ENCODE assay signal across 9 mouse cellular contexts in the genomic region with DNA sequence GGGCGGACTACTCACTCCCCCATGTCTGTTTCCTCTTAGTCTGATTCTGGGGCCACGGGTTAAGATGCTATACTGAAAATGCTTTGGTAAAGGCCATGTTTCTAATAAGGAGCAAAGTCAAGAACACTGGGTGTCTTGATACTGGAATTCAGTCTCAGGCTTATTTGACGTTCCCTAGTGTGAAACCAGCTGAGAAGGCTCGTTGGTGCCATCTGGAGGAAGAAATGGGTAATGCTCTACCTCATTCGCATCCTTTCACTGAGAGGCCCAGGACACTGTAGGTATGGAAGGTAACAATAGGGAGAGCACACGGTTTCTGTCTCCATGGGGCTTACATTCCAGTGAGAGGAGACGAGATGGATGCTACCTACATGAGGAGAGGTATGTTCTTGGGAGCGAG. TPM values are rescaled to one million over a fixed set of nuclear protein-coding genes. Genes with fewer than 3 reads are reported as not detected.
DNase-seq lines count a peak whose midpoint lies in the region; ATAC-seq and TF ChIP-seq lines count a peak whose summit lies in the region.
"Had no signal": no experiment of that assay in that cellular context is flagged by ENCODE, and none has a peak within 500 bp of the region (broad histone marks: within the 10 kb centered on the region; RNA-seq: fewer than 3 reads in every experiment).

No protein-coding gene starts in this region.

- no peak for TF ChIP-seq POLR2A in cortical plate, adult 2 months (IDR thresholded peaks at IDR 0.05; ENCODE audit: extremely low read depth, insufficient read depth, low read length)

- no peaks in the 10 kb centered on the region for H3K4me1 ChIP-seq in heart, embryonic 11.5 days (ENCODE audit: control insufficient read depth, insufficient read depth, low read length)
- H3K4me1 ChIP-seq in cortical plate, adult 2 months (ENCODE audit: control insufficient read depth, insufficient read depth, low read length), result no peaks in the 10 kb centered on the region; the same call in 1 of the 2 replicates
- H3K4me1 ChIP-seq: limb, embryonic 13.5 days had no signal

- H3K27me3 ChIP-seq in heart, embryonic 11.5 days (ENCODE audit: control insufficient read depth, insufficient read depth, low read length), result no peaks in the 10 kb centered on the region
- H3K27me3 ChIP-seq: limb, embryonic 13.5 days had no signal

- ATAC-seq in heart, embryonic 11.5 days (replicated peaks; ENCODE audit: insufficient number of reproducible peaks, low FRiP score, low TSS enrichment), result no peak

- H3K4me3 ChIP-seq in heart, embryonic 11.5 days (ENCODE audit: low read depth, low read length), result no peak overlapping the region
- no peak overlapping the region for H3K4me3 ChIP-seq in cortical plate, adult 2 months (ENCODE audit: insufficient read depth, low read length)
- H3K4me3 ChIP-seq: limb, embryonic 13.5 days had no signal

- no peak overlapping the region for H3K4me2 ChIP-seq in heart, embryonic 11.5 days
- H3K4me2 ChIP-seq: limb, embryonic 13.5 days had no signal

- peaks cover 5% of the 10 kb centered on the region; the same call in 1 of the 2 replicates for H3K36me3 ChIP-seq in heart, embryonic 11.5 days (ENCODE audit: control insufficient read depth, insufficient read depth, low read length)

- H3K9ac ChIP-seq in heart, embryonic 11.5 days (ENCODE audit: low read depth, low read length), result no peak overlapping the region

- WGBS in heart, embryonic 11.5 days (ENCODE audit: insufficient replicate concordance), result 28% methylated on average over 8 of the region's 8 CpGs
- 31% methylated on average over 8 of the region's 8 CpGs for WGBS in large intestine, adult 2 months

- peak; percentile 78 for DNase-seq in heart, adult 8-10 months (ENCODE audit: low spot score)
- DNase-seq in adipocyte (ENCODE audit: low spot score), result peak; percentile 76
- DNase-seq in gastrocnemius, postnatal 36 days, result peak; percentile 39 to 55
- peak; percentile 64 for DNase-seq in large intestine, adult 2 months (ENCODE audit: low read depth, low spot score)
- peak; percentile 81 for DNase-seq in lung, postnatal 10 days
- DNase-seq in right cerebral cortex, postnatal 10 days (ENCODE audit: low spot score in 2 of 2), result peak; percentile 75 to 83

- no peak overlapping the region for H3K27ac ChIP-seq in heart, embryonic 11.5 days (ENCODE audit: low read depth, low read length)
- no peak overlapping the region for H3K27ac ChIP-seq in cortical plate, adult 2 months (ENCODE audit: insufficient read depth, low read length)
- H3K27ac ChIP-seq: limb, embryonic 13.5 days had no signal

- intact Hi-C loops in gastrocnemius, postnatal 36 days (cut with DNase I), result loop anchor here (2.0 kb wide), 2 partner anchors 115 to 177 kb away; no protein-coding TSS in a partner anchor

- H3K9me3 ChIP-seq in heart, embryonic 11.5 days (replicated peaks; ENCODE audit: control insufficient read depth, low read length), result no peaks in the 10 kb centered on the region
- H3K9me3 ChIP-seq: limb, embryonic 13.5 days had no signal

- peak; percentile 96 for TF ChIP-seq CTCF in cortical plate, adult 2 months (IDR thresholded peaks at IDR 0.05; ENCODE audit: extremely low read depth, insufficient read depth, low read length)

RNA-seq across cellular contexts. Expression of gene Tmem54, which starts 19.3 kb away (rescaled TPM):
- total RNA-seq in heart, adult 8-10 months (2022), result not detected
- 0.30 and 0.66 TPM in 2 replicates for polyA plus RNA-seq in heart, embryonic 11.5 days (2014; fragmentation: Nextera tagmentation; extraction: Ambion mirVana)
- polyA plus RNA-seq in cortical plate, adult 2 months (2012; rRNA removed), result not detected in 2 replicates
- not detected for total RNA-seq in gastrocnemius, postnatal 36 days (2021)
- 753 and 829 TPM in 2 replicates for polyA plus RNA-seq in large intestine, adult 2 months (2012; rRNA removed)

RNA-seq across cellular contexts. Expression of gene Rnf19b, which starts 28.0 kb away (rescaled TPM):
- total RNA-seq in heart, adult 8-10 months (2022), result 10 to 100 TPM; 26.0 to 30.0 (median 27.7) TPM
- polyA plus RNA-seq in heart, embryonic 11.5 days (2014; fragmentation: Nextera tagmentation; extraction: Ambion mirVana), result 5.8 and 7.1 TPM in 2 replicates
- polyA plus RNA-seq in cortical plate, adult 2 months (2012; rRNA removed), result 48.9 and 51.7 TPM in 2 replicates
- total RNA-seq in gastrocnemius, postnatal 36 days (2021), result 10 to 100 TPM; 20.3 to 22.7 TPM
- polyA plus RNA-seq in large intestine, adult 2 months (2012; rRNA removed), result 66.8 and 86.7 TPM in 2 replicates

RNA-seq across cellular contexts. Expression of gene Hpca, which starts 35.8 kb away (rescaled TPM):
- total RNA-seq in heart, adult 8-10 months (2022), result under 1 TPM in 3 of 4 experiments, not detected in 1; 0.22 to 0.44 (median 0.33) TPM
- 1.7 and 2.3 TPM in 2 replicates for polyA plus RNA-seq in heart, embryonic 11.5 days (2014; fragmentation: Nextera tagmentation; extraction: Ambion mirVana)
- polyA plus RNA-seq in cortical plate, adult 2 months (2012; rRNA removed), result 1,156 and 1,221 TPM in 2 replicates
- total RNA-seq in gastrocnemius, postnatal 36 days (2021), result not detected
- polyA plus RNA-seq in large intestine, adult 2 months (2012; rRNA removed), result 0.92 and 1.7 TPM in 2 replicates

RNA-seq across cellular contexts. Expression of gene Fndc5, which starts 50.7 kb away (rescaled TPM):
- 100 to 1,000 TPM; 334 to 410 (median 360) TPM for total RNA-seq in heart, adult 8-10 months (2022)
- 5.3 and 5.4 TPM in 2 replicates for polyA plus RNA-seq in heart, embryonic 11.5 days (2014; fragmentation: Nextera tagmentation; extraction: Ambion mirVana)
- 72.0 and 76.5 TPM in 2 replicates for polyA plus RNA-seq in cortical plate, adult 2 months (2012; rRNA removed)
- 10 to 100 TPM; 68.2 to 86.2 TPM for total RNA-seq in gastrocnemius, postnatal 36 days (2021)
- polyA plus RNA-seq in large intestine, adult 2 months (2012; rRNA removed), result 0.53 and 0.74 TPM in 2 replicates

Comparison
In these comparisons a context has a peak if more than half of its experiments do, and no peak if none do; other contexts are left out.
1. RNA of gene Tmem54, which starts 19.3 kb away (polyA plus RNA-seq): 753 to 829 TPM in large intestine, adult 2 months; 0.30 to 0.66 TPM in heart, embryonic 11.5 days and not detected in cortical plate, adult 2 months; every median in the first group is over 100 times any median in the second.
2. RNA of gene Hpca, which starts 35.8 kb away (polyA plus RNA-seq): 1,156 to 1,221 TPM in cortical plate, adult 2 months; 1.7 to 2.3 TPM in heart, embryonic 11.5 days and 0.92 to 1.7 TPM in large intestine, adult 2 months; every median in the first group is over 100 times any median in the second.
3. Peak in every context shown above with its lines, with median percentiles within 50 percentile points of each other: DNase-seq.